Mouse (Mus musculus) bone marrow macrophage, adult 2 months (primary cell): Measurements from ENCODE around the gene Pbx4.

Experiments
- CTCF ChIP-seq: IDR thresholded peaks from 2 replicates; pipeline ENCODE4 v1.5.1; 2012; ENCODE audit warnings: low read depth, mild to moderate bottlenecking, low read length, moderate library complexity
- POLR2A ChIP-seq: IDR thresholded peaks from 2 replicates; pipeline ENCODE4 v1.6.1; 2012; ENCODE audit warnings: mild to moderate bottlenecking, low read depth, low read length, borderline replicate concordance

DNA sequence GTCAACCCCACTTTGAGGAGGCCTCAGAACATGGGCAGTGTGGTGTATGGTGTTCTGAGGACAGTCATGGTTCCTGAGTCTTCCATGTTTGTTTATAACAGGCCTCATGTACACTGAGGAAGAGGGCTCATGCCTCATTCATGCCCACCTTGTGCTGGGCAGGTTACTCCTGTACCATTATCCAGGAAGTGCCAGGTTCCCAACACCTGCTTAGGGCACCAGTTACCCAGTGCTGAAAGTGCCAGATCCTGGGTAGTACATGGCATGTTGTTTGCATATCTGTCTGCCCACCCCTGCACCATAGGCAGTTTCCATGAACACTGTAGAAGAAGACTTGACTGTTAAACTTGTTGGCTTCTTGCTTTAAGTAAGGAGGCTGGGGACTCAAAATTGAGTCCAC is 30.1 kb upstream of the Pbx4 start:
- no peak for TF ChIP-seq POLR2A
- no peak for TF ChIP-seq CTCF
